Mouse (Mus musculus) liver, adult (tissue): ENCODE data around the gene Olfr1423.

Experiments used
- GATA4 ChIP-seq: IDR thresholded peaks from 2 replicates; pipeline ENCODE4 v1.6.1; 2014; ENCODE audit warnings: mild to moderate bottlenecking, low read length; ENCODE audit not compliant: insufficient replicate concordance

Gene Olfr1423

GRCm38 (mm10) chr19:11992034-11992433 lies 49.1 kb downstream of the Olfr1423 start:
- no peak for TF ChIP-seq GATA4

GRCm38 (mm10) chr19:11989334-11989733 lies 51.8 kb downstream of the Olfr1423 start:
- TF ChIP-seq GATA4 = no peak

- TF ChIP-seq GATA4 = no peak
Measured at GRCm38 (mm10) chr19:11987841-11988240, 53.3 kb downstream of the Olfr1423 start.
